Mouse (Mus musculus) c-Kit-positive CD71-positive TER-119-positive erythroid progenitor cells, embryonic 14.5 days (primary cell): ENCODE measurements around the gene Rbm17.
A peak's percentile ranks its signal among the peaks of the same experiment; 100 is the strongest.

Experiments used
- DNase-seq: peaks from one replicate; pipeline ENCODE4 v3.0.0-alpha.2; 2013; ENCODE audit warnings: low spot score

The Rbm17 gene

GRCm38 (mm10) chr2:11596690-11597089, 7.3 kb downstream of the Rbm17 start:
- DNase-seq: no peak

GRCm38 (mm10) chr2:11587996-11588395, 16.0 kb downstream of the Rbm17 start:
- no peak for DNase-seq

GRCm38 (mm10) chr2:11579399-11579798, 24.6 kb downstream of the Rbm17 start:
- DNase-seq: no peak

- DNase-seq: no peak
These were observed 25.8 kb downstream of the Rbm17 start for GRCm38 (mm10) chr2:11578187-11578586.

- DNase-seq: no peak
These were observed 30.3 kb downstream of the Rbm17 start for GRCm38 (mm10) chr2:11573684-11574083.

DNA sequence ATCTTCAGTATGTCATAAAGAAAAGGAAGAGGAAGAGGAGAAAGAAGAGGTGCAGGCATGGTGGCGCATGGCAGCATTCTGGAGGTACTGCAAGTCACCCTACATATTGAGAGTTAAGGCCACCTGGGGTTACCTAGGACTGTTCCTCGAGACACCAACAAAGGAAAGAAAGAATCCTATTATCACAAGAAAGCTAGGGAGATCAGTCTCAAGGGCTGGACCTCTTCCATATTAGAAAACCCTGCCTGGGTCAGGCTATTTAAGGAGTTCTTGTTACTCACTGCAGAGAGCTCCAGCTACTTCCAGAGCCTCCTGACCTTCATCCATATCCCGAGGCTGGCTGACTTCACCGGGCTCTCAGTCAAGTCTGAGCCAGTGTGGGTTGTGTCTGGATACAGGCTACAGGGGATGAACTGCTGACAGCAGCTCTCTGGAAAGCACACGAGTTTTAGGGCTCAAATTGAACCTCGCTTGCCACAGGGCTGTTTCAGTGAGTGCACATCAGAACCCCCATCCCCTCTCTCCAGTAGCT, 32.9 kb downstream of the Rbm17 start:
- DNase-seq: no peak

DNA sequence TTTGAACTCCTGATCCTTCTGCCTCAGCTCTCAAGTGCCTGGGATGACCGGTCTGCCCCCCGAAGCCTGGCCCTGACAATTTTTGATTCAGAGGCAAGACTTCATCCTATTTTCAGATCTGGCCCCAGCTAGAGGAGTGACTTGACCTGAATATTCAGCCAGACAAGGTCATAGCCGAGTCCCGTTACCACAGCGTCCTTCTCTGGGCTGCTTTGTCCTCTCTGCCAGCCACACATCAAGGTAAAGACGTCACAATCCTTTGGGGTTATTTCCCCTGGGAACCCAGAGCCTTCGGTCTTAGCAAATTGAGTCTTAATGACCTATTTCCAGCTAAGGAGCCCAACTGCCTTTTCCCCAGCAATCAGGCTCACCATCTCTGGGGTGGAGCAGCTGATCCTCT, 35.5 kb downstream of the Rbm17 start:
- no peak for DNase-seq

DNA sequence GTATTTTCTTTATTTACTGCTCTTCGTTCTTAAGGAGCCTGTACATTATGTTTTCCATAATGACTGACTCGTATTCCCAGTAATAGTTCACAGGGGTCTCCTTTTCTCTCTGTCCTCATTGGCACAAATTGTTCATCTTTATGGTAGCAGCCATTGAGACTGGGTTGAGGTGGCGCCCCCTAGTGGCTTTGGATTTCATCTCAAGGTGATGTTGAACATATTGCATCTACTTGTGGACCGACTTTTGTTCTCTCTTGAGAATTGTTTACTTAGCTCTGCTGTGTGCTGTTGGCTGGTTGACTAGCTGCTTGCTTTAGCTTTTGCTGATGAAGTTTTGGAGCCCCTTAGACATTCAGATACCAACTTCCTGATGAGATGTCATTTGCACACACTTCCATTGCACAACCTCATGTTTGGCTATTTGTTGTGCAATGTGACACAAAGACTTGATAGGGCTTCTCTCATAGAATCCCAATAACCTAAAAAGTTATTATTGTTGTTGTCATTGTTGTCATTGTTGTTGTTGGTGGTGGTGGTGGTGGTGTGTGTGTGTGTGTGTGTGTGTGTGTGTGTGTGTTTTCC, 36.1 kb downstream of the Rbm17 start:
- DNase-seq: peak; percentile 45

DNA sequence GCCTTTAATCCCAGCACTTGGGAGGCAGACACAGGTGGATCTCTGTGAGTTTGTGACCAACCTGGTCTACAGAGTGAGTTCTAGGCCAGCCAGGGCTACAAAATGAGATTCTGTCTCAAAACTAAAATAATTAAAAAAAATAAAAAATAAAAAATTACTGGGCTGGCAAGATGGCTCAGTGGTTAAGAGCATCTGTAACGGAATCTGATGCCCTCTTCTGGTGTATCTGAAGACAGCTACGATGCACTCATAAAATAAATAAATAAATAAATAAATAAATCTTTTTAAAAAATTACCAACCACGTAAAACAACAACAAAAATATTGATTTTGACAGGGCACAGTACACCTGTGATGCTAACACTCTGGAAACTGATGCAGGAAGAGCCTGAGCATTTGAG, 37.1 kb downstream of the Rbm17 start:
- no peak for DNase-seq

- no peak for DNase-seq
These were observed 37.7 kb downstream of the Rbm17 start for GRCm38 (mm10) chr2:11566241-11566640.

GRCm38 (mm10) chr2:11564768-11565167, 39.2 kb downstream of the Rbm17 start:
- no peak for DNase-seq

GRCm38 (mm10) chr2:11563256-11563655, 40.7 kb downstream of the Rbm17 start:
- DNase-seq: no peak

- no peak for DNase-seq
These were observed 45.3 kb downstream of the Rbm17 start for GRCm38 (mm10) chr2:11558654-11559053.

GRCm38 (mm10) chr2:11557244-11557643, 46.7 kb downstream of the Rbm17 start:
- no peak for DNase-seq

- DNase-seq: no peak
These were observed 48.6 kb downstream of the Rbm17 start for GRCm38 (mm10) chr2:11555316-11555715.

DNA sequence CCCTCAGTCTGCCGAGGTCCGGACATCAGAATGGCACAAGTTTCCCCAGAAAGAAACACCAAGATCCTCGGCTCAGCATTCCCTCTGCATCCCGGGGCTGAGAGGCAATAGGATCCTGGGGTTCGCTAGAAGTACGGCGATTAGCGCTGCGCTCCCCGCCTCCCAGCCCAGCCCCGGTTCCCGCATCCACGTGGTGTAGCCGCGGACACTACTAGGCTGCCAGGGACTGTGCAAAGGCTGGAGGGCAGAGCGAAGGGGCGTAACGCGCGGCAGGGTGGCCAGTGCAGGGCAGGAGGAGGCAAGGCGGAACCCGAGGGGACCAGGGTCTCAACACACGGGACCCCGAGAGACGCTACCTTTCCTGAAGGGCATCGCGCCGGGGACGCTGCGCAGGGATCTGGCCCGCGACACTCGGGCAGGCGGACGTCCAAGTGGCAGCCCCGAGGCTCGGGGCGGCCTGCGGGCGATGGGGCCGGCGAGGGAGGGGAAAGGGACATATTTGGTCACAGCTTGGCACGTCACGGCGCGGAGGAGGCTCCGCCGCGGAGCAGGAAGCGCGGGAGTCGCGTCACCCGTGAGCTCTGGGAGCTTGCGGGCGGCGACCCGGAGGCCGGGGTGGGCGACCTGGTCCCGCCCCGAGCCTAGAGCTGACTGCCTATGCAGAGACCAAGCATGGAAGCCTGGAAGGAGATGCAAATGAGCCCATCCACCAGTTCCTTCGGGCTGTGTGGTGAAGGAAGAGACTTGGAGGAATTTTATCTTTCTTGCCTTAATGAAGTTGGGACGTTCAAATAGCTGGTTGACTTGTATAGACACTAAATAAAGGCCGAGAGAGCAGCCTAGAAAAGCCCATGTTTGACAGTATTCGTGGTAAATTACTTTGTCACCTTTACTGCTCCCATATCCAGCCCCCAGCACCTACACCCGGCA, 50.2 kb downstream of the Rbm17 start, which contains the start of gene Pfkfb3:
Gene Pfkfb3 (minus strand): TSS at position 607 of the 930 bp plus-strand sequence.
- DNase-seq: no peak

DNA sequence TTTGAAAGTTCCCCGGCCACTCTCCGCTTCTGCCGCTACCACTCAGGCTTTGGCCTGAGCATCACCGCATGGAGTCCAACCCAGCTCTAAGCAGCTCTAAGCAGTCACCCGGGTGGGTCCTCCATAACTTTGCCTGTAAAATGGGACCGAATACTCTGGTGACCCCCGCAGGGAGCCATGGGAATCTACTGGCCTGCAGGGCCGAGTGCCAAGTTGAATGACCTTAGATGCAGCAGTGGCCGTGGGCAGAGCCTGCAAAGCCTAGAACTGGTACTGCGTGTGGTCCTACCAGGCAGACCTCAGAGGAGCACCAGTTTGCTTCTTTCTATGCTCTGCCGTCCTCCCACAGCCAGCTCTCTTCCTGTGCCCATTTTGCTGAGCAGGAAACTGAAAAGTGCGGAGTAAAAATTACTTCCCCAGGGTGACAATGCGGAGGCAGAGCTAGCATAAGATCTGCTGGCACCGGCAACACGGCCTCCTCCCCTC, 50.9 kb downstream of the Rbm17 start:
- DNase-seq: no peak

DNA sequence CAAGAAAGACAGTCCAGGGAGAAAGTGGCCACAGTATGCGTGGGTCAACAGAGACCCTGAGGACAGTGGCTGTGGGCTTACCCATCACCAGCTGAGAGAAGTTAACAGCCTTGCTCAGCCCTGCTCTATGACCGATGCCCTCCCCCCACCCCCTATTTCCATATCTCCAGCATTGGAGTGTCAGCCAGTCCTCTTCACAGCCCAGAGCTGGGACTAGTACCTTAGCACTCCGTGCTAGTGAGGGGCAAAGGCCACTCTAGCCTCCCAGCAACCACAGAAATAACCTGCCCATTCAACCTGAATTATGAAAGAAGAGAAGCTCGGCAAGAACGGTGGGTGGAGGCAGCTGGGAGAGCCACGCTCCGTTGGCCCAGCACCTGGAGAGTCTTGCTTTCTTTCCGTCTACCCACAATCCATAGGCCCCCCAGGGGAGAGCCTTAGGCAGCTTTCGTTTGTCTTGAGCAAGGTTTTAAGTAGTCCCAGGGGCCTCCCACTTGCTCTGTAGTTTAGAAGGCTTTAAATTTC, 51.6 kb downstream of the Rbm17 start:
- DNase-seq: no peak

DNA sequence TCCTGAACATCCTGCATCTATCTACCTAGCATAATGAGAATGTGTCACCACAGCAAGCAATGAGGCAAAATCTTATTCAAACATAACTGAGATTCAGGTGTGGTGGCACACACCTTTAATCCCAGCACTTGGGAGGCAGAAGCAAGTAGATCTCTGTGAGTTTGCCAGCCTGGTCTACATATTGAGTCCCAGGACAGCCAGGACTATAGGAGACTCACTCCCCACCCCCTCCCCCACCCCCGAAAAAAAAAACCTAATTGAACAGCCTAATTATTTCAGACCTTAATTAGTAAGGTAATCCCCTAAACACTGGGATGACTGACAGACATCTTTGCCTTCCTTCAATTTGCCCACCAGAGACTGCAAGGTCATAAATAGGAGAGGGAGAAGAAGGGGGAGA, 52.2 kb downstream of the Rbm17 start:
- DNase-seq: no peak

GRCm38 (mm10) chr2:11548508-11548907, 55.4 kb downstream of the Rbm17 start:
- DNase-seq: no peak

DNA sequence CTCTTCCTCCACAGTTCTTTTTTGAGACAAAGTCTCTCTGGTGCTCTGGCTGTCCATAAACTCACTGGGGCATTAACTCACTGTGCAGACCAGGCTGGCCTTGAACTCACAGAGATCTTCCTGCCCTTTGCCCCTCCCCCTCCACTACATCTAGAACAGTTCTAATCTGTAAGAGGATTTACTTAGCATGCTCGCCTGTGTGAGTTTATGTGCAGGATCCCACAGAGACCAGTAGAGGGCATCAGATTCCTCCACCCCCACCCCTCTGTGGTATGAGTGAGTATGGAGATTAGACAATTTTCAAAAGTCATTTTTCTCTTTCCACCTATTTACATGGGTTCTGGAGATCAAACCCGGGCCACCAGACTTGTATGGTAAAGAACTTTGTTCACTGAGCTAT, 56.3 kb downstream of the Rbm17 start:
- DNase-seq: peak; percentile 38

DNA sequence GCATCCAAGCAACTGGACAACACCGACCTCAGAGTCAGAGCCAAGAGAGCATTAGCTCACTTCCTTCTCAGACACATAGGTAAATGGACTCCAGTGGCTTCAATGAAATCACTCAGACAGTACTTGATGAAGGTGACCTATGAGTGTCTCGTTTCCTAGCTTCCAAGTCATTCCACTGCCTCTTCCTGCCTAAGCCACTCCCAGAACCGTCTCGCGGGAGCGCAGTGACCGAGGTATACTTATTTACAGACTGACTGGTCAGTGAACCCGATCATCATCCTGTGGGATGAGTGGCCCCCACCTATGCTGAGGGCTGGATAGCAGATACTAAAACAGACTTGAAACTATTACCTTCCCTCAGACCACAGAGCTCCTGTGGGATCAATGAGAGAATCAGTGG, 57.9 kb downstream of the Rbm17 start:
- DNase-seq: no peak

GRCm38 (mm10) chr2:11545380-11545779, 58.6 kb downstream of the Rbm17 start:
- no peak for DNase-seq
